Mouse (Mus musculus) right cerebral cortex, adult 2 months (tissue): Measurements from ENCODE around the gene Gm42674.

ENCODE experiments used
- DNase-seq, 2 experiments: peaks; one replicate each; pipeline ENCODE4 v3.0.0; 2021 to 2022; ENCODE audit warnings: low spot score in 2 of 2

Gene Gm42674

GRCm38 (mm10) chr3:90601486-90602110, at the start of gene Gm42674:
TSS of gene Gm42674 (plus strand) at chr3:90601904.
- DNase-seq, result no peak

- no peak for DNase-seq
Observed at GRCm38 (mm10) chr3:90552231-90552630, 49.5 kb upstream of the Gm42674 start.

GRCm38 (mm10) chr3:90555954-90556353, 45.8 kb upstream of the Gm42674 start:
- peak; percentile 21 to 30 for DNase-seq

- DNase-seq, result no peak
Observed at GRCm38 (mm10) chr3:90560008-90560628, 41.6 kb upstream of the Gm42674 start, which contains the start of gene S100a3. TSS of gene S100a3 (plus strand) at chr3:90560578.

- DNase-seq, result no peak
Observed at GRCm38 (mm10) chr3:90574691-90575090, 27.0 kb upstream of the Gm42674 start.

GRCm38 (mm10) chr3:90575320-90575719, 26.4 kb upstream of the Gm42674 start:
- DNase-seq, result no peak

- no peak for DNase-seq
Observed at GRCm38 (mm10) chr3:90576351-90577001, 25.2 kb upstream of the Gm42674 start.

- DNase-seq, result no peak
Observed at GRCm38 (mm10) chr3:90579433-90579832, 22.3 kb upstream of the Gm42674 start.

GRCm38 (mm10) chr3:90581141-90581540, 20.6 kb upstream of the Gm42674 start:
- no peak for DNase-seq

- DNase-seq, result no peak
Observed at GRCm38 (mm10) chr3:90582156-90582555, 19.5 kb upstream of the Gm42674 start.

GRCm38 (mm10) chr3:90582556-90582955, 19.1 kb upstream of the Gm42674 start:
- no peak for DNase-seq

GRCm38 (mm10) chr3:90583893-90584292, 17.8 kb upstream of the Gm42674 start:
- no peak for DNase-seq

- peak; percentile 71 to 84 for DNase-seq
Observed at GRCm38 (mm10) chr3:90585595-90585994, 16.1 kb upstream of the Gm42674 start.

- DNase-seq, result no peak
Observed at GRCm38 (mm10) chr3:90586016-90586643, 15.6 kb upstream of the Gm42674 start.

- DNase-seq, result no peak
Observed at GRCm38 (mm10) chr3:90586906-90587305, 14.8 kb upstream of the Gm42674 start.

GRCm38 (mm10) chr3:90587361-90588101, 14.2 kb upstream of the Gm42674 start:
- DNase-seq, result peak; percentile 57 to 62

GRCm38 (mm10) chr3:90589390-90589789, 12.3 kb upstream of the Gm42674 start:
- no peak for DNase-seq

GRCm38 (mm10) chr3:90589947-90590346, 11.8 kb upstream of the Gm42674 start, which contains the start of gene S100a2:
TSS of gene S100a2 (plus strand) at chr3:90590247.
- DNase-seq, result no peak

GRCm38 (mm10) chr3:90594466-90594865, 7.2 kb upstream of the Gm42674 start:
- DNase-seq, result no peak

- DNase-seq, result no peak
Observed at GRCm38 (mm10) chr3:90595556-90595955, 6.1 kb upstream of the Gm42674 start.

- no peak for DNase-seq
Observed at GRCm38 (mm10) chr3:90596810-90597209, 4.9 kb upstream of the Gm42674 start.

GRCm38 (mm10) chr3:90597736-90598135, 4.0 kb upstream of the Gm42674 start:
- DNase-seq, result no peak
